Mouse (Mus musculus): ENCODE data around the gene Stk33. TPM values are rescaled to one million over a fixed set of nuclear protein-coding genes. Genes with fewer than 3 reads are reported as not detected.

Gene Stk33
- polyA plus RNA-seq, 1 experiment from 2014 or later, result 0.87 TPM

DNA sequence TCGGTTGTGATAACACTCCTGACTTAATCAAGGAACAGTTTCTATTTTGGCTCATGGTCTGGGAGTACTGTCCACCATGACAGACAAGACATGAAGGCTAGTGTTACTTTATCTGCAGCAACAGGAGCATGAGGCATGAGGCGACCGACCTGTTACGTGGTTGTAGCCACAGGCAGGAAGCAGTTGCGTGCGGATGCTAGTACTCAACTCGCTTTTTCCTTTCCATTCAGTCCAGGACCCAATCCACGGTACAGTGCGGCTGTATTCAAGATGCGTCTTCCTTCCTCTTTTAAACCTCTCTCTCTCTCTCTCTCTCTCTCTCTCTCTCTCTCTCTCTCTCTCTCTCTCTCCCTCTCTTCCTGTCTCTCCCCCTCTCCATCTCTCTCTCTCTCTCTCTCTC, 194.1 kb downstream of the Stk33 start:
- Histone ChIP-seq H3K27me3 (replicated peaks; ENCODE audit: control insufficient read depth, insufficient read depth, low read length) (no peaks in the 10 kb centered on the region), H3K27ac (ENCODE audit: low read depth) (no peak overlapping the region), H3K4me3 (ENCODE audit: low read depth, low read length) (no peak overlapping the region), H3K9me3 (ENCODE audit: control insufficient read depth, low read length) (no peaks in the 10 kb centered on the region), H3K36me3 (ENCODE audit: control insufficient read depth, insufficient read depth, low read length) (no peaks in the 10 kb centered on the region), H3K4me2 (ENCODE audit: low read length) (no peak overlapping the region), H3K9ac (ENCODE audit: low read length) (no peak overlapping the region), H3K4me1 (replicated peaks; ENCODE audit: control insufficient read depth, insufficient read depth, low read length) (no peaks in the 10 kb centered on the region)
- WGBS, result 93% methylated on average over 10 of the region's 10 CpGs
- DNase-seq (ENCODE audit: low spot score) (no peak), ATAC-seq (replicated peaks; ENCODE audit: low FRiP score, low TSS enrichment, low read depth) (no peak)

GRCm38 (mm10) chr7:109241313-109241712, 197.6 kb downstream of the Stk33 start:
- no peak overlapping the region for H3K9ac ChIP-seq (ENCODE audit: low read length)

DNA sequence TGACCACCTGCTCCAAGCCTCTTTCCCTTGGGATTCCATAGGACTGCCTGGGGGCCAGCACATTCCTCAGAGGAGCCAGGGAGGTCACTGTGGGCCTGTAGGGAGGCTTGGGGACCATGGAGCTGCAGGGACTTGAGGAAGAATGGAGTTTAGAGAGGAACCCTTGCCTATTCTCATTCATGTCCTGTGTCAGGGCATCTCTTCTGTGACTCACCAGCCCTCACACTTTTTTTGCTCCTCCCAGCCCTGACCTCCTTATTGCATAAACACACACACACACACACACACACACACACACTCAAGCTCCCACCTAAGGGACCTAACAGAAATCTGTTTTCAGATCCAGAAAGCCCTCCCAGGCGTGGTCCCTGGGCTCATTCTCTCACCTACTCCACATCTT, 199.5 kb downstream of the Stk33 start:
- no peaks in the 10 kb centered on the region for H3K36me3 ChIP-seq (ENCODE audit: control insufficient read depth, insufficient read depth, low read length)
- no peak overlapping the region for H3K4me2 ChIP-seq (ENCODE audit: low read length)
- no peak overlapping the region for H3K4me3 ChIP-seq (ENCODE audit: low read depth, low read length)
- no peak overlapping the region for H3K27ac ChIP-seq (ENCODE audit: low read depth)
- H3K9ac ChIP-seq (ENCODE audit: low read length), result no peak overlapping the region
- ATAC-seq (replicated peaks; ENCODE audit: low FRiP score, low TSS enrichment, low read depth) (no peak), DNase-seq (ENCODE audit: low spot score) (no peak)
- 59% methylated on average over 1 of the region's 1 CpGs for WGBS
- H3K9me3 ChIP-seq (ENCODE audit: control insufficient read depth, low read length), result no peaks in the 10 kb centered on the region
- H3K27me3 ChIP-seq (replicated peaks; ENCODE audit: control insufficient read depth, insufficient read depth, low read length), result no peaks in the 10 kb centered on the region
- no peaks in the 10 kb centered on the region for H3K4me1 ChIP-seq (replicated peaks; ENCODE audit: control insufficient read depth, insufficient read depth, low read length)

More at GRCm38 (mm10) chr7:109241313-109241712, 197.6 kb downstream of the Stk33 start:
- H3K4me1 ChIP-seq (replicated peaks; ENCODE audit: control insufficient read depth, insufficient read depth, low read length), result no peaks in the 10 kb centered on the region
- H3K4me3 ChIP-seq (ENCODE audit: low read depth, low read length), result no peak overlapping the region
- no peaks in the 10 kb centered on the region for H3K27me3 ChIP-seq (replicated peaks; ENCODE audit: control insufficient read depth, insufficient read depth, low read length)
- WGBS, result 15% methylated on average over 19 of the region's 19 CpGs
- DNase-seq (ENCODE audit: low spot score) (no peak), ATAC-seq (replicated peaks; ENCODE audit: low FRiP score, low TSS enrichment, low read depth) (no peak)
- no peaks in the 10 kb centered on the region for H3K9me3 ChIP-seq (ENCODE audit: control insufficient read depth, low read length)
- H3K36me3 ChIP-seq (ENCODE audit: control insufficient read depth, insufficient read depth, low read length), result no peaks in the 10 kb centered on the region
- H3K4me2 ChIP-seq (ENCODE audit: low read length), result no peak overlapping the region
- H3K27ac ChIP-seq (ENCODE audit: low read depth), result no peak overlapping the region

DNA sequence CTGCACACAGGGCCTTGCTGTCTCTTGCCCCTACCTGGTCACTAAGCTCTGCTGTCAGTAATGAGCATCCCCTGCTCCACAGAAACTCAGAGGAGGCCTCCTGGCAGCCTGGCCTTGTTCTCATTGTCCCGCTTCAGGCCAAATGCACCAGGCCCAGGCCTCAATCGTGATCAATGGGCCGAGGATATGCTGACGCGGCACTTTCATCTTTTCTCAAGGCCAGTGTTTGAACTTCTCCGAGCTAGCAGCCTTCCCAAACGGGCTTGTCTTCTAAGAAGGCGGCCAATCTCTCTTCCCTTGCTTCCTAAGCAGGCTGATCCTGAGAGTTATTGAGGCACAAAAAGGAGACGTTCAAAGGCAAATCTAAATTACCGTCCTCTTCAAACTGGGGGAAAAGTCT, 200.2 kb downstream of the Stk33 start:
- Histone ChIP-seq H3K27ac (ENCODE audit: low read depth) (no peak overlapping the region), H3K36me3 (ENCODE audit: control insufficient read depth, insufficient read depth, low read length) (no peaks in the 10 kb centered on the region), H3K9ac (ENCODE audit: low read length) (no peak overlapping the region), H3K27me3 (replicated peaks; ENCODE audit: control insufficient read depth, insufficient read depth, low read length) (no peaks in the 10 kb centered on the region), H3K4me1 (replicated peaks; ENCODE audit: control insufficient read depth, insufficient read depth, low read length) (no peaks in the 10 kb centered on the region), H3K9me3 (ENCODE audit: control insufficient read depth, low read length) (no peaks in the 10 kb centered on the region), H3K4me3 (ENCODE audit: low read depth, low read length) (no peak overlapping the region), H3K4me2 (ENCODE audit: low read length) (no peak overlapping the region)
- DNase-seq (ENCODE audit: low spot score), result no peak
- no peak for ATAC-seq (replicated peaks; ENCODE audit: low FRiP score, low TSS enrichment, low read depth)
- WGBS, result 88% methylated on average over 10 of the region's 10 CpGs

DNA sequence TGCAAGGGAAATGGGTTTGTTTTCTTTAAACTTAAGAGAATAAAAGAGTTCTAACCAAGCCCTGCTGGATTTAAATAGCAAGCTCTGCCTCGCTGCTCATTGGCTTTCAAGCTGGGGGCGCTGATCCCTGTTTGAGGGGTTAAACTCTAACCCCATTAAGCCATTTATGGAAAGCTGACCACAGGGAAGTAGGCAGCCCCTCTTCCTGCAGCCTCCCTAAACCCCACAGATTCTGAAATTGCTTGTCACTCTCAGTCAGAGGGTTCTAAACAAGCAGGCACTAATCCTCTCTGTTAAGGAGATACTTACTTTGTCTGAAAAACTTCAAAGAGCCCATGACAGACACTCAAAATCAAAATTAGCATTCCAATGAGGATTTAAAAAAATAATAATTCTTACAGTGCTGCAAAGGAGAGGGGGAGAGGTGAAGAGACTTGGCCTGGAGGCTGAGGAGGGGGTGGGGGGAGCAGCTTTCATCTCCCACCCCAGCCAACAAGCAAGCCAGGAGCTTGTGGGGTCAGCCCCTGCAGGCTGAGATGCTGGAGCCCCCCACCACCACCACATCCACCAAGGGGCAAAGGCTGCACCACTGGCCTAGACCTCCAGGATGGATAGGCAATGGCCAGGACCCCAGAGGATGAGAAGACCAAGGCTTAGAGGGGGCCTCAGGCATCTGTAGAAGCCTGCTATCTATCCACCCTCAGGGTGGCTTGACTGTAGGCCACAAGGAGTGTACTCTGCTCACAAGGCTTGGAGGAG, 203.8 kb downstream of the Stk33 start:
- no peak overlapping the region for H3K4me2 ChIP-seq (ENCODE audit: low read length)
- no peak overlapping the region for H3K27ac ChIP-seq (ENCODE audit: low read depth)
- no peaks in the 10 kb centered on the region for H3K27me3 ChIP-seq (replicated peaks; ENCODE audit: control insufficient read depth, insufficient read depth, low read length)
- no peak overlapping the region for H3K4me3 ChIP-seq (ENCODE audit: low read depth, low read length)
- DNase-seq (ENCODE audit: low spot score), result no peak
- no peaks in the 10 kb centered on the region for H3K4me1 ChIP-seq (replicated peaks; ENCODE audit: control insufficient read depth, insufficient read depth, low read length)
- WGBS, result 42% methylated on average over 2 of the region's 2 CpGs
- no peaks in the 10 kb centered on the region for H3K9me3 ChIP-seq (ENCODE audit: control insufficient read depth, low read length)
- H3K9ac ChIP-seq (ENCODE audit: low read length), result no peak overlapping the region
- ATAC-seq (replicated peaks; ENCODE audit: low FRiP score, low TSS enrichment, low read depth), result no peak
- no peaks in the 10 kb centered on the region for H3K36me3 ChIP-seq (ENCODE audit: control insufficient read depth, insufficient read depth, low read length)

DNA sequence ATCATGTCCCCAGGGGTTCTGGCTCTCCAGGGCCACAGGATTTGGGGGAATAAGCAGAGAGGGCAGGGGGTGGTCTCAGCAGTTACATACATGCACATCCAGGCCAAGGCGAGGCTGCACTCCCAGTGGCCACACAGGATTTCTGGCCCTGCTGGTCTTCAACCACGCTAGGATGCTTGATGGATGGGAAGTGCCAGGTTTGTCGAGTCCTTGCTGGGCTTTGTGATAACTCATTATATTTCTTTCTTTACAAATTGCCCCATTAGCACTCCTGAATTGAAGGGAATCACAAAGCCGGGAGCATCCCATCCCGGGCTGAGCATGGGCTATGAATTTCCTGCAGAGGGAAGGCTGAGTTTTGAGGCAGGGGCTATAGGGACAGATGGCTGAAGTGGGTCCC, 204.4 kb downstream of the Stk33 start:
- no peak for DNase-seq (ENCODE audit: low spot score)
- Histone ChIP-seq H3K4me3 (ENCODE audit: low read depth, low read length) (no peak overlapping the region), H3K27me3 (replicated peaks; ENCODE audit: control insufficient read depth, insufficient read depth, low read length) (no peaks in the 10 kb centered on the region), H3K4me2 (ENCODE audit: low read length) (no peak overlapping the region), H3K9me3 (ENCODE audit: control insufficient read depth, low read length) (no peaks in the 10 kb centered on the region), H3K9ac (ENCODE audit: low read length) (no peak overlapping the region), H3K4me1 (replicated peaks; ENCODE audit: control insufficient read depth, insufficient read depth, low read length) (no peaks in the 10 kb centered on the region), H3K36me3 (ENCODE audit: control insufficient read depth, insufficient read depth, low read length) (no peaks in the 10 kb centered on the region), H3K27ac (ENCODE audit: low read depth) (no peak overlapping the region)
- 46% methylated on average over 5 of the region's 5 CpGs for WGBS
- ATAC-seq (replicated peaks; ENCODE audit: low FRiP score, low TSS enrichment, low read depth), result no peak

GRCm38 (mm10) chr7:109231881-109232321, 207.0 kb downstream of the Stk33 start:
- no peaks in the 10 kb centered on the region for H3K9me3 ChIP-seq (ENCODE audit: control insufficient read depth, low read length)
- no peak overlapping the region for H3K4me2 ChIP-seq (ENCODE audit: low read length)
- no peak for DNase-seq (ENCODE audit: low spot score)
- WGBS, result 66% methylated on average over 11 of the region's 11 CpGs
- no peak overlapping the region for H3K4me3 ChIP-seq (ENCODE audit: low read depth, low read length)
- no peak for ATAC-seq (replicated peaks; ENCODE audit: low FRiP score, low TSS enrichment, low read depth)
- H3K36me3 ChIP-seq (ENCODE audit: control insufficient read depth, insufficient read depth, low read length), result no peaks in the 10 kb centered on the region
- H3K9ac ChIP-seq (ENCODE audit: low read length), result no peak overlapping the region
- no peaks in the 10 kb centered on the region for H3K4me1 ChIP-seq (replicated peaks; ENCODE audit: control insufficient read depth, insufficient read depth, low read length)
- H3K27ac ChIP-seq (ENCODE audit: low read depth), result no peak overlapping the region
- no peaks in the 10 kb centered on the region for H3K27me3 ChIP-seq (replicated peaks; ENCODE audit: control insufficient read depth, insufficient read depth, low read length)

GRCm38 (mm10) chr7:109231307-109231706, 207.6 kb downstream of the Stk33 start:
- no peak for DNase-seq (ENCODE audit: low spot score)
- Histone ChIP-seq H3K4me3 (ENCODE audit: low read depth, low read length) (no peak overlapping the region), H3K9me3 (ENCODE audit: control insufficient read depth, low read length) (no peaks in the 10 kb centered on the region), H3K27ac (ENCODE audit: low read depth) (no peak overlapping the region), H3K36me3 (ENCODE audit: control insufficient read depth, insufficient read depth, low read length) (no peaks in the 10 kb centered on the region), H3K4me1 (replicated peaks; ENCODE audit: control insufficient read depth, insufficient read depth, low read length) (no peaks in the 10 kb centered on the region), H3K27me3 (replicated peaks; ENCODE audit: control insufficient read depth, insufficient read depth, low read length) (no peaks in the 10 kb centered on the region), H3K4me2 (ENCODE audit: low read length) (no peak overlapping the region), H3K9ac (ENCODE audit: low read length) (no peak overlapping the region)
- WGBS, result 83% methylated on average over 5 of the region's 5 CpGs
- 0 out of 2 replicates have a peak, but pooled peaks have one; percentile 27 for ATAC-seq (replicated peaks; ENCODE audit: low FRiP score, low TSS enrichment, low read depth)

- no peak overlapping the region for H3K4me2 ChIP-seq (ENCODE audit: low read length)
- no peaks in the 10 kb centered on the region for H3K4me1 ChIP-seq (replicated peaks; ENCODE audit: control insufficient read depth, insufficient read depth, low read length)
- 0 out of 2 replicates have a peak, but pooled peaks have one; percentile 36 for ATAC-seq (replicated peaks; ENCODE audit: low FRiP score, low TSS enrichment, low read depth)
- H3K4me3 ChIP-seq (ENCODE audit: low read depth, low read length), result no peak overlapping the region
- peak; percentile 72 for DNase-seq (ENCODE audit: low spot score)
- H3K9me3 ChIP-seq (ENCODE audit: control insufficient read depth, low read length), result no peaks in the 10 kb centered on the region
- no peaks in the 10 kb centered on the region for H3K36me3 ChIP-seq (ENCODE audit: control insufficient read depth, insufficient read depth, low read length)
- no peak overlapping the region for H3K9ac ChIP-seq (ENCODE audit: low read length)
- no peak overlapping the region for H3K27ac ChIP-seq (ENCODE audit: low read depth)
- H3K27me3 ChIP-seq (replicated peaks; ENCODE audit: control insufficient read depth, insufficient read depth, low read length), result no peaks in the 10 kb centered on the region
- WGBS, result 15% methylated on average over 2 of the region's 2 CpGs
Measured at GRCm38 (mm10) chr7:109230806-109231205, 208.1 kb downstream of the Stk33 start.
